Mouse (Mus musculus) cerebellum, adult 2 months (tissue): ENCODE measurements around the gene Sh3pxd2b.

ENCODE experiments used
- CTCF ChIP-seq: fragments of 200-500 bp; IDR thresholded peaks from 2 replicates; pipeline ENCODE4 v1.5.1; 2011; ENCODE audit warnings: low read depth, mild to moderate bottlenecking, control low read depth, low read length, moderate library complexity, borderline replicate concordance; ENCODE audit not compliant: insufficient read depth
- POLR2A ChIP-seq: fragments of 200-500 bp; IDR thresholded peaks from 2 replicates; pipeline ENCODE4 v1.6.1; 2011; ENCODE audit warnings: low read length, control low read depth, borderline replicate concordance; ENCODE audit not compliant: insufficient read depth

GRCm38 (mm10) chr11:32404708-32405107, 57.1 kb downstream of the Sh3pxd2b start:
- TF ChIP-seq CTCF (no peak), POLR2A (no peak)
